Comparison of ENCODE assay signal across 11 mouse cellular contexts in the genomic region with DNA sequence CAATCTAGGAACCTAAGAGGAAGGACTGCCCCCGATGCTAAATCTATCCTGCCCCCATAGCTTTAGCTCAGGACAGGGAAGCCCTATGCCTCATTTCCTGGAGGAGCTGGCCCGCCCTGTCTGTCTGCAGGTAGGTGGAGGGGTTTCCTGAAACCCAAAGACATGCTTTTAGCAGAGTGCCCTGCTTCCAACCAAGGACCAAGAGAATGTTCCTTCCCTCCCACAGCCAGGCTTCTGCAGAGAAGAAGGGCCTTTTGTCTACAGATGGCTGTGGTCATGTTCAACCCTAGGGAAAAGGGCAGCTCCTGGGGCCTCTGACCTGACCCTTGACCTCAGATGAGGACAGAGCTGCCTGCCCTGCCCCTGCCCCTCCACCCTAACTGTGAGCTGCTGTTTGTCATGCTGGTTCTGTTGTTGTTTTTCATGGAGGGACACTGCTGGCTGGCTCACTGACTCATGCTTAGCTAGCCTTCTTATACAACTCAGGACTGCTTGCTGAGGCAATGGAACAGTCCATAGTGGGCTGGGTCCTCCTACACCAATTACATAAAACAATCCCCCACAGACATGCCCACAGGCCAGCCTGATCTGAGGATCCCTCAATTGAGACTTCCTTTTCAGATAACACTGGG. TPM values are rescaled to one million over a fixed set of nuclear protein-coding genes. Genes with fewer than 3 reads are reported as not detected.
DNase-seq lines count a peak whose midpoint lies in the region; ATAC-seq lines count a peak whose summit lies in the region.
"Had no signal": no experiment of that assay in that cellular context is flagged by ENCODE, and none has a peak within 500 bp of the region (broad histone marks: within the 10 kb centered on the region; RNA-seq: fewer than 3 reads in every experiment).

No protein-coding gene starts in this region.

- H3K27ac ChIP-seq in kidney, embryonic 16.5 days (ENCODE audit: low read length) = no peak overlapping the region
- H3K27ac ChIP-seq in kidney, embryonic 15.5 days = no peak overlapping the region
- peak overlapping the region; percentile 94 for H3K27ac ChIP-seq in stomach, embryonic 16.5 days (ENCODE audit: low read length)

- no peaks in the 10 kb centered on the region for H3K9me3 ChIP-seq in kidney, embryonic 16.5 days (ENCODE audit: low read length)
- H3K9me3 ChIP-seq in kidney, embryonic 15.5 days (replicated peaks) = no peaks in the 10 kb centered on the region
- H3K9me3 ChIP-seq in stomach, embryonic 16.5 days (replicated peaks; ENCODE audit: control insufficient read depth, low read length) = no peaks in the 10 kb centered on the region

- no peak overlapping the region for H3K4me3 ChIP-seq in kidney, embryonic 16.5 days (ENCODE audit: low read length)
- H3K4me3 ChIP-seq in kidney, embryonic 15.5 days (replicated peaks) = no peak overlapping the region
- H3K4me3 ChIP-seq in stomach, embryonic 16.5 days (replicated peaks; ENCODE audit: low read length) = no peak overlapping the region

- 0 out of 2 replicates have a peak overlapping the region, but pooled peaks have one; percentile 2 for H3K9ac ChIP-seq in kidney, embryonic 16.5 days (replicated peaks; ENCODE audit: low read length)
- H3K9ac ChIP-seq in kidney, embryonic 15.5 days = no peak overlapping the region
- H3K9ac ChIP-seq in stomach, embryonic 16.5 days (ENCODE audit: low read length) = no peak overlapping the region

- peak; percentile 43 for DNase-seq in cerebellum, adult 9-11 months
- DNase-seq in cerebellum, postnatal 4 days (ENCODE audit: low spot score in 2 of 2) = no peak
- DNase-seq in right cerebral cortex, adult 2 months (ENCODE audit: low spot score in 2 of 2) = peak; percentile 58 to 62
- DNase-seq in right cerebral cortex, postnatal 4 days = no peak
- no peak for DNase-seq in cerebellum, adult 11 months
- DNase-seq: cerebellum, postnatal 14 days; gastrocnemius, postnatal 10 days had no signal

- no peak for ATAC-seq in kidney, embryonic 16.5 days (ENCODE audit: low FRiP score, low TSS enrichment)
- ATAC-seq in kidney, embryonic 15.5 days (replicated peaks; ENCODE audit: low FRiP score) = no peak
- no peak for ATAC-seq in stomach, embryonic 16.5 days (ENCODE audit: insufficient read depth, low FRiP score)

- H3K27me3 ChIP-seq in kidney, embryonic 16.5 days (ENCODE audit: insufficient read depth, low read length) = peaks cover 5% of the 10 kb centered on the region; the same call in 1 of the 2 replicates
- H3K27me3 ChIP-seq in kidney, embryonic 15.5 days = peaks cover 25% of the 10 kb centered on the region
- H3K27me3 ChIP-seq in stomach, embryonic 16.5 days (ENCODE audit: control insufficient read depth, insufficient read depth, low read length) = no peaks in the 10 kb centered on the region

- WGBS in kidney, embryonic 16.5 days = 52% methylated on average over 2 of the region's 2 CpGs
- 56% methylated on average over 2 of the region's 2 CpGs for WGBS in kidney, embryonic 15.5 days
- 33% methylated on average over 2 of the region's 2 CpGs for WGBS in stomach, embryonic 16.5 days

- H3K4me2 ChIP-seq in kidney, embryonic 16.5 days (replicated peaks; ENCODE audit: low read depth, low read length) = no peak overlapping the region
- H3K4me2 ChIP-seq in kidney, embryonic 15.5 days = no peak overlapping the region
- no peak overlapping the region for H3K4me2 ChIP-seq in stomach, embryonic 16.5 days (ENCODE audit: low read depth, low read length)

- H3K36me3 ChIP-seq in kidney, embryonic 16.5 days (ENCODE audit: insufficient read depth, low read length) = no peaks in the 10 kb centered on the region
- H3K36me3 ChIP-seq in kidney, embryonic 15.5 days = no peaks in the 10 kb centered on the region
- H3K36me3 ChIP-seq in stomach, embryonic 16.5 days (ENCODE audit: control insufficient read depth, insufficient read depth, low read length) = no peaks in the 10 kb centered on the region

- H3K4me1 ChIP-seq in kidney, embryonic 16.5 days (ENCODE audit: insufficient read depth, low read length) = peaks cover 28% of the 10 kb centered on the region
- peaks cover 44% of the 10 kb centered on the region for H3K4me1 ChIP-seq in kidney, embryonic 15.5 days
- H3K4me1 ChIP-seq in stomach, embryonic 16.5 days (ENCODE audit: control insufficient read depth, insufficient read depth, low read length) = peaks cover 30% of the 10 kb centered on the region

RNA-seq across cellular contexts. Expression of a gene that starts 2.3 kb away (rescaled TPM):
- polyA plus RNA-seq in kidney, embryonic 16.5 days (2015; fragmentation: Nextera tagmentation; extraction: Ambion mirVana) = 7.4 and 11.3 TPM in 2 replicates
- polyA plus RNA-seq in kidney, embryonic 15.5 days (2015; fragmentation: Nextera tagmentation; extraction: Ambion mirVana) = 5.6 and 7.7 TPM in 2 replicates
- polyA plus RNA-seq in stomach, embryonic 16.5 days (2015; fragmentation: Nextera tagmentation; extraction: Ambion mirVana) = 34.0 and 34.4 TPM in 2 replicates

RNA-seq across cellular contexts. Expression of a gene that starts 8.9 kb away (rescaled TPM):
- polyA plus RNA-seq in kidney, embryonic 16.5 days (2015; fragmentation: Nextera tagmentation; extraction: Ambion mirVana) = 0.32 and 0.33 TPM in 2 replicates
- 0.42 and 0.47 TPM in 2 replicates for polyA plus RNA-seq in kidney, embryonic 15.5 days (2015; fragmentation: Nextera tagmentation; extraction: Ambion mirVana)
- 0.35 and 0.43 TPM in 2 replicates for polyA plus RNA-seq in stomach, embryonic 16.5 days (2015; fragmentation: Nextera tagmentation; extraction: Ambion mirVana)

RNA-seq across cellular contexts. Expression of a gene that starts 13.4 kb away (rescaled TPM):
- polyA plus RNA-seq in kidney, embryonic 16.5 days (2015; fragmentation: Nextera tagmentation; extraction: Ambion mirVana) = 0.32 and 0.41 TPM in 2 replicates
- 0.19 and 0.34 TPM in 2 replicates for polyA plus RNA-seq in kidney, embryonic 15.5 days (2015; fragmentation: Nextera tagmentation; extraction: Ambion mirVana)
- 0.31 and 0.35 TPM in 2 replicates for polyA plus RNA-seq in stomach, embryonic 16.5 days (2015; fragmentation: Nextera tagmentation; extraction: Ambion mirVana)
- polyA plus RNA-seq: C2C12 had no signal

RNA-seq across cellular contexts. Expression of a gene that starts 15.9 kb away (rescaled TPM):
- polyA plus RNA-seq in kidney, embryonic 16.5 days (2015; fragmentation: Nextera tagmentation; extraction: Ambion mirVana) = 138 and 142 TPM in 2 replicates
- 115 and 124 TPM in 2 replicates for polyA plus RNA-seq in kidney, embryonic 15.5 days (2015; fragmentation: Nextera tagmentation; extraction: Ambion mirVana)
- 99.0 and 101 TPM in 2 replicates for polyA plus RNA-seq in stomach, embryonic 16.5 days (2015; fragmentation: Nextera tagmentation; extraction: Ambion mirVana)

RNA-seq across cellular contexts. Expression of a gene that starts 25.9 kb away (rescaled TPM):
- polyA plus RNA-seq in kidney, embryonic 16.5 days (2015; fragmentation: Nextera tagmentation; extraction: Ambion mirVana) = 205 and 209 TPM in 2 replicates
- polyA plus RNA-seq in kidney, embryonic 15.5 days (2015; fragmentation: Nextera tagmentation; extraction: Ambion mirVana) = 217 and 226 TPM in 2 replicates
- polyA plus RNA-seq in stomach, embryonic 16.5 days (2015; fragmentation: Nextera tagmentation; extraction: Ambion mirVana) = 191 and 199 TPM in 2 replicates

Comparison
In these comparisons a context has a peak if more than half of its experiments do, and no peak if none do; other contexts are left out.
1. DNase-seq: peak in cerebellum, adult 9-11 months (single experiment) and right cerebral cortex, adult 2 months (2 of 2); none in cerebellum, postnatal 4 days (0 of 2), right cerebral cortex, postnatal 4 days (single experiment) and cerebellum, adult 11 months (single experiment).